Mouse (Mus musculus): ENCODE results near the gene Cideb.
"Not testable (repeated sequence)": the region's sequence is repeated elsewhere in the genome, so short reads cannot be mapped to it uniquely, and the experiment has no call there.

Cideb gene

DNA sequence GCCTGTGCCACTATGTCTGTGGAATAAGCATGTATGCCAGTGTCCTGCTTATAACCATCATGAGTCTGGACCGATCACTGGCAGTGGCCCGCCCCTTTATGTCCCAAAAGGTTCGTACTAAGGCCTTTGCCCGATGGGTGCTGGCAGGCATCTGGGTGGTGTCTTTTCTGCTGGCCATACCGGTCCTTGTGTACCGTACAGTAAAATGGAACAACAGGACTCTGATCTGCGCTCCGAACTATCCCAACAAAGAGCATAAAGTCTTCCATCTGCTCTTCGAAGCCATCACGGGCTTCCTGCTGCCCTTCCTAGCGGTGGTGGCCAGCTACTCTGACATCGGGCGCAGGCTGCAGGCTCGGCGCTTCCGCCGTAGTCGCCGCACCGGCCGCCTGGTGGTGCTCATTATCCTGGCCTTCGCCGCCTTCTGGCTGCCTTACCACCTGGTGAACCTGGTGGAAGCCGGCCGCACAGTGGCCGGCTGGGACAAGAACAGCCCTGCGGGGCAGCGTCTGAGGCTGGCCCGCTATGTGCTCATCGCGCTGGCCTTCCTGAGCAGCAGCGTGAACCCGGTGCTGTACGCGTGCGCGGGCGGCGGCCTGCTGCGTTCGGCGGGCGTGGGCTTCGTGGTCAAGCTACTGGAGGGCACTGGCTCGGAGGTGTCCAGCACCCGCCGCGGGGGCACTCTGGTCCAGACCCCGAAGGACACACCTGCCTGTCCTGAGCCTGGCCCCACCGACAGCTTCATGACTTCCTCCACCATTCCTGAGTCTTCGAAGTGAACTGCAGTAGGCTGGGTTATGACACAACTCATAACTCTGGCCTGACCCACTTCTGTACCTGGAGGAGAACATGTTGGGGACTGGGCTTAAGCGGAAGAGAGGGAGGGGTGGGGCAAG is 9.5 kb upstream of the Cideb start:
- ATAC-seq (ENCODE audit: insufficient number of reproducible peaks, low FRiP score, low TSS enrichment), result peak; percentile 86

DNA sequence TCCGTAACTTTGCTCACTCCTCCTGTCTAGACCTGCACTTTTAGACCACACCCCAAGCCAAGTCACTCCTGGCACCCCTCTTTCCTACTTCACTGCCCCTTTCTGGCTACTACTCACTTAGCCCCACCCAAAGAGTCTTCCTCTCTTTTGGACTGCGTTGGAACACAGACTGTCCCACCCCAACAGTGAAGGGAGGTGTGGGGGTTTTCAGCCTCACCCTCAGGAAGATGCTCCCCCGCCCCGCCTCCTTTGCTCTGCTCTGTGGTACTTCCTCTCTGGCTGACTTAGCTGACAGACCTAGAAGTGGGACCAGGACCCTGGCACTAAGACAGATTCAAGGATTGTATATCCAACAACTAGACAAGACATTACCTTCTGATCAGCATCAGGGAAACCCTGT is 7.4 kb upstream of the Cideb start, which contains the start of gene Ltb4r1:
Gene Ltb4r1, plus strand, starts transcription at position 267 of the 400 bp plus-strand sequence.
- ATAC-seq (ENCODE audit: insufficient number of reproducible peaks, low FRiP score, low TSS enrichment), result no peak

DNA sequence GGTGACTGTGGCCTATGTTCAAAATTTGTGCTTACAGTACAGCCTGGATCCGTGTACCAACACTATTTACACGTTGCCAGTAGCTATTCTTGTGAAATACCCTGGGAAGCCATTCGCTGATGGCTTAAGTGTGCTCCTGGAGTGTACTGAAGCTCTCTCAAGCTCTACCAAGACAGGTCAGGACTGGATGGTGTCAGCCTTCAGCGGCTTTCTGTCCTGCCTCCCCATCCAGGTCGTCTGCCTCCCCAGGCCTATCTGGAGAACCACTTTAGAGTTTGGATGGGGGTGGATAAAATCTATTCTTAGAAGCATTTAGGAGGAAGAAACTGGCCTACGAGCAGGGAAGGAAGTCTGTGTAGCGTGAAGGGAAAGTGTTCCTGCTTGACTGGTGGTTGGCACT is 4.9 kb upstream of the Cideb start:
- no peak for ATAC-seq (ENCODE audit: insufficient number of reproducible peaks, low FRiP score, low TSS enrichment)

- 0 out of 2 replicates have a peak, but pooled peaks have one; percentile 37 for ATAC-seq (ENCODE audit: insufficient number of reproducible peaks, low FRiP score, low TSS enrichment)
These were observed 4.0 kb upstream of the Cideb start for GRCm38 (mm10) chr14:55762001-55762821.

DNA sequence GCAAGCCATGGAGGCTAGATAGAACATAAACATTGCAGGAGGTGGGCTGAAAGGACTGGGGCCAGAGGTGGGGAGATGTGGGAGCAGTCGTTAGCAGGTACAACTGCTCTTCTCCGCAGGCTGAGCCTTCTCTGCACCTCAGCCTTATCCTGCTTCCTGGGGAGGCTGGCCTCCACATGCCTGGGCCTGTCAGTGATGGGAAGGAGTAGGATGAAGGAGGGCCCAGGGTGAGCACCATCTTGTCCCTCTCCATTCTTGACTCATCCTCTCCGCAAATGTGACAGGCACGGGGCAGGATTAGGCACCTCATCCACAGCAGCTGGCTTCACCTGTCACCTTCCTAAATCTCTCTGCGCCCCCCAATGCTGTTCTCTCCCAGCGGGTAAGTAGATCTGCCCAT is 2.9 kb upstream of the Cideb start, which contains the start of gene Ltb4r2:
Gene Ltb4r2, plus strand, starts transcription at position 266 of the 400 bp plus-strand sequence.
- no peak for ATAC-seq (ENCODE audit: insufficient number of reproducible peaks, low FRiP score, low TSS enrichment)

DNA sequence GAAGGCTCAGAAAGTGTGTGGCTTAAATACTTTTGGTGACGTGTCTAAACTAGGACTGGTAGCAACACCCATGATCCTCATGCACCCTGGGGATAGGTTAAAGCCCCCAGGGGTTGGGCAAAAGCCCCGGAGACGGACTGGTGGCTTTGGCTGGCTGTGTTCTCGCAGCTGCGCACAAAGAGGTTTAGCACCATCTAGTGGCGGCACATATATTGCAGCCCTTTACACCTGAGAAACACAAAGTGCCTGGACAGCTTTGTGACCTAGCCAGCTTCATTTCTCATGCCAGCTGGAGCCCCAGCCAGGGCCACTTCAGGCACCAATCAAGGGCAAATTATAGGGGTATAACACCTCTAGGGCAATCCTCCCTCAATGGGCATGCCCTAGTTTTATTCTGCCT is 1.9 kb upstream of the Cideb start:
- ATAC-seq (ENCODE audit: insufficient number of reproducible peaks, low FRiP score, low TSS enrichment), result not testable (repeated sequence)

GRCm38 (mm10) chr14:55757566-55757965 is 692 bp downstream of the Cideb start:
- ATAC-seq (ENCODE audit: insufficient number of reproducible peaks, low FRiP score, low TSS enrichment), result no peak

DNA sequence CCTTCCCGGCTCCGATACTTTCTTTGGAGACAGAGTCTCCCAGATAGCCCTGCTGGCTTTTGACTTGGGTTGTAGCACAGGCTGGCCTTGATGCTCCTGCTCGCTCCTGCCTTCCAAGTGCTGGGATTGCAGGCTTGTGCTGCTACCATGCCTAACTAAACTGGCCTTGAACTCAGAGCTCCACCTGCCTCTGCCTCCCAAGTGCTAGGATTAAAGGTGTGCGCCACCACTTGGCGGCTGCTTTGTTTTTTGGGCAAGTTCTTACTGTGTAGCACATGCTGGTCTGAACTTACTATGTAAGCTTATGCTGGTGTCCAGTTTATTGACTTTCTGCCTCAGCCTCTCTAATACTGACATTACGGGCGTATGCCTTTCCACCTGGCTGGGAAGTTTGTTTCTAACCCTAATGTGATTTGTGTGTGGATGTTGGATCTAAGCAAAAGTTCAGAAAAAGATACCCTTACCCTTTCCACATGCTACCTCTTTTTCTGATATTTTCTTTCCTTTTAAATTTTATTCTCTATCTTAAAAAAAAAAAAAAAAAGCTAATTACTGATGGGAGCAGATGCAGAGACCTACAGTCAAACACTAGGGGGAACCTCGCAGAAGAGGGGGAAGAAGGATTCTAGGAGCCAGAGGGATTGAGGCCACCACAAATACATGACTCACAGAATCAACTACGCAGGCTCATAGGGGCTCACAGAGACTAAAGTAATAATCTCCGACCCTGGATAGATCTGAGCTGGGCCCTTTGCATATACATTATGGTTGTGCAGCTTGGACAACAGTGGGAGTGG is 11.0 kb downstream of the Cideb start:
- no peak for ATAC-seq (ENCODE audit: insufficient number of reproducible peaks, low FRiP score, low TSS enrichment)

GRCm38 (mm10) chr14:55745861-55746237 is 12.4 kb downstream of the Cideb start:
- ATAC-seq (ENCODE audit: insufficient number of reproducible peaks, low FRiP score, low TSS enrichment), result no peak

- peak; percentile 53; the same call in 1 of the 2 replicates for ATAC-seq (ENCODE audit: insufficient number of reproducible peaks, low FRiP score, low TSS enrichment)
These were observed 12.9 kb downstream of the Cideb start, which contains the start of the genes Dhrs1 and Nop9 for GRCm38 (mm10) chr14:55745180-55745860. Gene Dhrs1, minus strand, starts transcription at chr14:55745690. Gene Nop9, plus strand, starts transcription at chr14:55745693.

DNA sequence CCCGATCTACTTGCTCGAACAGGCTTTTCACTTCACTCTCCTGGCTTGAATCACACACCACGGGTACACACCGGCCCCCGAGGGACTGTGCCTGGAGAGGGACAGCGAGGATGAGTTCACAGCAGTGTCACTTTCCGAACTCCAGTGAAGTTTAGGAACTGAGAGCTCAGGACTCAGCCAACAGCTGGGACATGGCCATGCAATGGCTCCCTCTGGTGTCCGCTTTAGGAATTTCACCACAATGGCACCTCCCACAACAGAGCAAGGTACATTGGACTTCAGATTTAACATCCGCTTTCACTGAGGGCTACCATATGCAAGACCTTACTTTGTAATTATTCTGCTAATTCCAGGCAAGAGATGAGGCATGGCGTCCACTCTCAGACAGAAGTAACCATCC is 14.5 kb downstream of the Cideb start:
- no peak for ATAC-seq (ENCODE audit: insufficient number of reproducible peaks, low FRiP score, low TSS enrichment)

DNA sequence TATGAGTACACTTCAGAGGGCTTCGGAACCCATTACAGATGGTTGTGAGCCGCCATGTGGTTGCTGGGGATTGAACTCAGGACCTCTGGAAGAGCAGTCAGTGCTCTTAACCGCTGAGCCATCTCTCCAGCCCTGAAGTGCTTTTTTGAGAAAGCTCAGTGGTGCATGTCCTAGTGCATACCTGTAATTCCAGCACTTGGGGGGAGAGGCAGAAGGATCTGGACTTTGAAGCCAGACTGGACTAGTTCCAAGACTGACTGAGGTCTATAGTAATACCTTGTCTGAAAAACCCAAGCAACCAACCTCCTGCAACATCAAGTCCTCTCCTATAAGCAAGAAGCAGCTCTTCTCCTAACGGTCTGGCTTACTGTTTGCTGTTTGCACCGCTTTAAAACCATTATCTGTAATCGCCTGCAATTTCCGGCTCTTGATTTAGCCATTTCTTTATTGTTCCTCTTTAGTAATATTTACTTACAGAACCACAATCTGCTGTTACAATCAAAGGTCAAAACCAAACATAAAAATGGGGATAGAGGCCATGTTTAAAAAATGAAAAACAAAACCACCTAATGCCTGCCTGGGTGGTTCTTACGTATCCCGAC is 21.1 kb downstream of the Cideb start:
- ATAC-seq (ENCODE audit: insufficient number of reproducible peaks, low FRiP score, low TSS enrichment), result no peak

DNA sequence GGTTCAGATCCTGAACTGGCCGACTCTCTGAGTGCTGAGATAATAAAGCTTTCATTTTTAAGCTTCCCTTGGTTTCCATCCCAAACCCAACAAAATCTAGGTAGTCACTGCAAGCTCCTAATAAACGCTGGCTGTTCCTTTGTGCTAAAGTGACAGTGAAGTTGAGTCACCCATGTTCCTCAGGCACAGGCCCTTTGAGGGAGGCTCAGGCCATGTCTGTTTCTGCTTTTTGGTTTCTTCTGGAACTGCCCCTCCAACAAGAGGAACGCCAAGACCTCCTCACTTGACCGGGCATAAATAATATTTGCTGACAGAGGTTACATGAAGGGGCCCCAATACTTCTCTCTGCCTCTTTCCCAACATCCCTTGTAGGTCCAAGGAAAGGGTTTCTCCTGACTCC is 22.5 kb downstream of the Cideb start:
- no peak for ATAC-seq (ENCODE audit: insufficient number of reproducible peaks, low FRiP score, low TSS enrichment)

- no peak for ATAC-seq (ENCODE audit: insufficient number of reproducible peaks, low FRiP score, low TSS enrichment)
These were observed 22.9 kb downstream of the Cideb start for GRCm38 (mm10) chr14:55735334-55735733.

- ATAC-seq (ENCODE audit: insufficient number of reproducible peaks, low FRiP score, low TSS enrichment), result no peak
These were observed 23.4 kb downstream of the Cideb start for GRCm38 (mm10) chr14:55734869-55735268.

DNA sequence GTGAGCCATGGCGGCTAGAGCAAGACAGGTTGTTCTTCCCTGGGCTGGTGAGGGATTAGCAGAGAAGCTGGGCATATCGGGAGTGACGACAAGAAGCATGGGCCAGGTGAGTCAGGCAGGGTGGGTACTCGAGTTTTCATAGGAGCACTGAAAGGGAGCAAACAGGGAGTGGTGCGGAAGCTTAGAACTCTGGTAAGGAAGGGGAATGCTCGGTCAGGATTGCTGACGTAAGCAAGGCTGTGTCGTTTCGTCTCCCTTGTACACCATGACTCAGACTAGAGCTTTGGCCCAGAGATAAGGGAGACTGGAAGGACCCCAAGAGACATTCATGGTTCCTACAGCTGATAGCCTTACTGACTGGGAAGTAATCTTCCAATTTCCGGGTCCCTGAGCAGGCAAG is 24.4 kb downstream of the Cideb start:
- ATAC-seq (ENCODE audit: insufficient number of reproducible peaks, low FRiP score, low TSS enrichment), result no peak

- ATAC-seq (ENCODE audit: insufficient number of reproducible peaks, low FRiP score, low TSS enrichment), result no peak
These were observed 27.7 kb downstream of the Cideb start for GRCm38 (mm10) chr14:55730531-55731032.

- ATAC-seq (ENCODE audit: insufficient number of reproducible peaks, low FRiP score, low TSS enrichment), result no peak
These were observed 28.1 kb downstream of the Cideb start for GRCm38 (mm10) chr14:55730116-55730515.
